Mouse (Mus musculus) hindbrain, embryonic 10.5 days (tissue): Measurements from ENCODE around the gene Ppp3ca. TPM values are rescaled to one million over a fixed set of nuclear protein-coding genes. Genes with fewer than 3 reads are reported as not detected.

ENCODE experiments used
- DNase-seq: peaks from one replicate; pipeline ENCODE4 v3.0.0-alpha.2; 2017; ENCODE audit warnings: low spot score
- H3K27ac ChIP-seq: fragments of 300-500 bp; sonication (generic); 2 replicates; pipeline ENCODE4 v1.5.1; 2016; ENCODE audit warnings: mild to moderate bottlenecking, moderate library complexity
- H3K27me3 ChIP-seq: fragments of 300-500 bp; sonication (generic); 2 replicates; pipeline ENCODE4 v1.6.1; 2016; ENCODE audit warnings: mild to moderate bottlenecking; ENCODE audit not compliant: poor library complexity, insufficient read depth, severe bottlenecking
- H3K36me3 ChIP-seq: fragments of 300-500 bp; sonication (generic); 2 replicates; pipeline ENCODE4 v1.6.1; 2016; ENCODE audit warnings: mild to moderate bottlenecking, moderate library complexity
- H3K4me1 ChIP-seq: fragments of 300-500 bp; sonication (generic); replicated peaks from 2 replicates; pipeline ENCODE4 v1.6.1; 2016; ENCODE audit warnings: mild to moderate bottlenecking
- H3K4me3 ChIP-seq: fragments of 300-500 bp; sonication (generic); 2 replicates; pipeline ENCODE4 v1.5.1; 2016; ENCODE audit warnings: mild to moderate bottlenecking, moderate library complexity
- H3K9me3 ChIP-seq: fragments of 300-500 bp; sonication (generic); 2 replicates; pipeline ENCODE4 v1.6.1; 2016; ENCODE audit warnings: mild to moderate bottlenecking, moderate library complexity
- WGBS: fragments of 180-500 bp; shearing (Covaris S2); methylation state at CpG from one replicate; pipeline ENCODE4 v1.1.7; 2016; 5-methylcytosine and 5-hydroxymethylcytosine counted together
- polyA plus RNA-seq: library from polyadenylated mRNA; unstranded; fragments of >200 nt; fragmentation: Nextera tagmentation; extraction: Ambion mirVana; gene quantifications from 2 replicates; pipeline ENCODE4 v1.2.1, GENCODE M21; 2016

Ppp3ca gene
- polyA plus RNA-seq, 1 experiment from 2014 or later: 44.0 TPM

GRCm38 (mm10) chr3:136952822-136953221 is 282.9 kb downstream of the Ppp3ca start:
- no peak overlapping the region for H3K27ac ChIP-seq
- H3K9me3 ChIP-seq: no peaks in the 10 kb centered on the region
- WGBS: 90% methylated on average over 1 of the region's 1 CpGs
- no peaks in the 10 kb centered on the region for H3K4me1 ChIP-seq
- H3K27me3 ChIP-seq: no peaks in the 10 kb centered on the region
- no peak for DNase-seq
- no peaks in the 10 kb centered on the region for H3K36me3 ChIP-seq
- no peak overlapping the region for H3K4me3 ChIP-seq

GRCm38 (mm10) chr3:136955043-136955442 is 285.1 kb downstream of the Ppp3ca start:
- WGBS: 91% methylated on average over 2 of the region's 2 CpGs
- Histone ChIP-seq H3K27ac (no peak overlapping the region), H3K4me3 (no peak overlapping the region), H3K36me3 (no peaks in the 10 kb centered on the region), H3K27me3 (no peaks in the 10 kb centered on the region), H3K4me1 (no peaks in the 10 kb centered on the region), H3K9me3 (no peaks in the 10 kb centered on the region)
- no peak for DNase-seq

GRCm38 (mm10) chr3:136960314-136960713 is 290.4 kb downstream of the Ppp3ca start:
- Histone ChIP-seq H3K27me3 (no peaks in the 10 kb centered on the region), H3K9me3 (no peaks in the 10 kb centered on the region), H3K36me3 (no peaks in the 10 kb centered on the region), H3K4me3 (no peak overlapping the region), H3K4me1 (no peaks in the 10 kb centered on the region), H3K27ac (no peak overlapping the region)
- WGBS: 89% methylated on average over 3 of the region's 3 CpGs
- DNase-seq: no peak

- Histone ChIP-seq H3K27me3 (no peaks in the 10 kb centered on the region), H3K27ac (no peak overlapping the region), H3K4me3 (no peak overlapping the region), H3K9me3 (no peaks in the 10 kb centered on the region), H3K36me3 (no peaks in the 10 kb centered on the region), H3K4me1 (no peaks in the 10 kb centered on the region)
- 92% methylated on average over 5 of the region's 5 CpGs for WGBS
- no peak for DNase-seq
Observed at GRCm38 (mm10) chr3:136966786-136967185, 296.9 kb downstream of the Ppp3ca start.

GRCm38 (mm10) chr3:136967510-136967909 is 297.6 kb downstream of the Ppp3ca start:
- Histone ChIP-seq H3K27ac (no peak overlapping the region), H3K4me3 (no peak overlapping the region), H3K4me1 (no peaks in the 10 kb centered on the region), H3K36me3 (no peaks in the 10 kb centered on the region), H3K9me3 (no peaks in the 10 kb centered on the region), H3K27me3 (no peaks in the 10 kb centered on the region)
- DNase-seq: no peak
- 91% methylated on average over 2 of the region's 2 CpGs for WGBS

GRCm38 (mm10) chr3:136969796-136970195 is 299.9 kb downstream of the Ppp3ca start:
- no peaks in the 10 kb centered on the region for H3K9me3 ChIP-seq

GRCm38 (mm10) chr3:136977859-136978258 is 307.9 kb downstream of the Ppp3ca start:
- no peak for DNase-seq
- 79% methylated on average over 1 of the region's 1 CpGs for WGBS
- no peaks in the 10 kb centered on the region for H3K9me3 ChIP-seq
- no peaks in the 10 kb centered on the region; the same call in 1 of the 2 replicates for H3K27me3 ChIP-seq
- H3K4me3 ChIP-seq: no peak overlapping the region
- H3K36me3 ChIP-seq: no peaks in the 10 kb centered on the region
- no peak overlapping the region for H3K27ac ChIP-seq
- H3K4me1 ChIP-seq: no peaks in the 10 kb centered on the region

More at GRCm38 (mm10) chr3:136969796-136970195, 299.9 kb downstream of the Ppp3ca start:
- 85% methylated on average over 4 of the region's 4 CpGs for WGBS
- Histone ChIP-seq H3K4me3 (no peak overlapping the region), H3K27ac (no peak overlapping the region), H3K27me3 (no peaks in the 10 kb centered on the region), H3K4me1 (no peaks in the 10 kb centered on the region), H3K36me3 (no peaks in the 10 kb centered on the region)
- no peak for DNase-seq

- H3K36me3 ChIP-seq: no peaks in the 10 kb centered on the region
- no peaks in the 10 kb centered on the region for H3K9me3 ChIP-seq
- DNase-seq: no peak
- H3K27ac ChIP-seq: no peak overlapping the region
- no peaks in the 10 kb centered on the region for H3K4me1 ChIP-seq
- no peaks in the 10 kb centered on the region; the same call in 1 of the 2 replicates for H3K27me3 ChIP-seq
- WGBS: 91% methylated on average over 5 of the region's 5 CpGs
- H3K4me3 ChIP-seq: no peak overlapping the region
Observed at GRCm38 (mm10) chr3:136980915-136981588, 311.1 kb downstream of the Ppp3ca start.

GRCm38 (mm10) chr3:136981589-136981924 is 311.6 kb downstream of the Ppp3ca start:
- no peaks in the 10 kb centered on the region; the same call in 1 of the 2 replicates for H3K27me3 ChIP-seq
- WGBS: 86% methylated on average over 4 of the region's 4 CpGs
- no peaks in the 10 kb centered on the region for H3K36me3 ChIP-seq
- no peak overlapping the region for H3K4me3 ChIP-seq
- no peaks in the 10 kb centered on the region for H3K9me3 ChIP-seq
- DNase-seq: no peak
- H3K4me1 ChIP-seq: 0 out of 2 replicates have a peak, but pooled peaks cover 4% of the 10 kb centered on the region
- no peak overlapping the region for H3K27ac ChIP-seq

- Histone ChIP-seq H3K27me3 (no peaks in the 10 kb centered on the region), H3K4me3 (no peak overlapping the region), H3K9me3 (no peaks in the 10 kb centered on the region), H3K4me1 (0 out of 2 replicates have a peak, but pooled peaks cover 6% of the 10 kb centered on the region), H3K27ac (no peak overlapping the region), H3K36me3 (no peaks in the 10 kb centered on the region)
- 89% methylated on average over 11 of the region's 11 CpGs for WGBS
- no peak for DNase-seq
Observed at GRCm38 (mm10) chr3:136982021-136982420, 312.1 kb downstream of the Ppp3ca start.

- Histone ChIP-seq H3K9me3 (no peaks in the 10 kb centered on the region), H3K27ac (no peak overlapping the region), H3K4me1 (0 out of 2 replicates have a peak, but pooled peaks cover 6% of the 10 kb centered on the region), H3K27me3 (no peaks in the 10 kb centered on the region), H3K4me3 (no peak overlapping the region), H3K36me3 (no peaks in the 10 kb centered on the region)
- no peak for DNase-seq
- WGBS: 52% methylated on average over 3 of the region's 3 CpGs
Observed at GRCm38 (mm10) chr3:136986096-136986881, 316.4 kb downstream of the Ppp3ca start.
